Mouse (Mus musculus): Measurements from ENCODE around the gene Rapgef3.
A peak's percentile ranks its signal among the peaks of the same experiment; 100 is the strongest.

Rapgef3 gene

GRCm38 (mm10) chr15:97745331-97745730 is 22.4 kb downstream of the Rapgef3 start:
- DNase-seq: no peak

GRCm38 (mm10) chr15:97744930-97745329 is 22.8 kb downstream of the Rapgef3 start:
- peak; percentile 59 to 77 for DNase-seq

GRCm38 (mm10) chr15:97743961-97744525 is 23.7 kb downstream of the Rapgef3 start:
- no peak for DNase-seq

GRCm38 (mm10) chr15:97743210-97743609 is 24.6 kb downstream of the Rapgef3 start:
- peak in 1 of 2 experiments; percentile 34 for DNase-seq

GRCm38 (mm10) chr15:97742600-97742999 is 25.2 kb downstream of the Rapgef3 start:
- peak in 1 of 2 experiments; percentile 27 for DNase-seq

GRCm38 (mm10) chr15:97742074-97742473 is 25.7 kb downstream of the Rapgef3 start:
- no peak for DNase-seq

- peak; percentile 36 to 60 for DNase-seq
These were observed 26.1 kb downstream of the Rapgef3 start for GRCm38 (mm10) chr15:97741662-97742061.

- DNase-seq: no peak
These were observed 27.5 kb downstream of the Rapgef3 start for GRCm38 (mm10) chr15:97740283-97740732.

GRCm38 (mm10) chr15:97738923-97739322 is 28.8 kb downstream of the Rapgef3 start:
- no peak for DNase-seq

- DNase-seq: peak in 1 of 2 experiments; percentile 39
These were observed 35.8 kb downstream of the Rapgef3 start for GRCm38 (mm10) chr15:97731988-97732387.

GRCm38 (mm10) chr15:97731111-97731510 is 36.7 kb downstream of the Rapgef3 start, which contains the start of gene Endou:
TSS of gene Endou (minus strand) at chr15:97731339.
- peak; percentile 71 to 83 for DNase-seq

- peak in 1 of 2 experiments; percentile 30 for DNase-seq
These were observed 37.4 kb downstream of the Rapgef3 start for GRCm38 (mm10) chr15:97730365-97730764.

GRCm38 (mm10) chr15:97728804-97729203 is 39.0 kb downstream of the Rapgef3 start:
- no peak for DNase-seq

GRCm38 (mm10) chr15:97728394-97728793 is 39.4 kb downstream of the Rapgef3 start:
- no peak for DNase-seq

GRCm38 (mm10) chr15:97727520-97727919 is 40.3 kb downstream of the Rapgef3 start:
- DNase-seq: peak; percentile 48 to 49

- DNase-seq: peak; percentile 49 to 50
These were observed 40.7 kb downstream of the Rapgef3 start for GRCm38 (mm10) chr15:97727048-97727447.

- DNase-seq: peak in 1 of 2 experiments; percentile 41
These were observed 41.5 kb downstream of the Rapgef3 start for GRCm38 (mm10) chr15:97726310-97726709.

GRCm38 (mm10) chr15:97725198-97725785 is 42.5 kb downstream of the Rapgef3 start:
- no peak for DNase-seq

GRCm38 (mm10) chr15:97724346-97725197 is 43.2 kb downstream of the Rapgef3 start:
- DNase-seq: no peak

- DNase-seq: no peak
These were observed 44.0 kb downstream of the Rapgef3 start for GRCm38 (mm10) chr15:97723536-97724345.

GRCm38 (mm10) chr15:97721008-97721701 is 46.6 kb downstream of the Rapgef3 start:
- peak; percentile 76 to 86 for DNase-seq

Measured in thymus, postnatal 36 days (tissue).